Mouse (Mus musculus) neutrophil, adult 59 days (primary cell): Measurements from ENCODE around the gene Cox11. TPM values are rescaled to one million over a fixed set of nuclear protein-coding genes. Genes with fewer than 3 reads are reported as not detected.

ENCODE experiments used
- total RNA-seq, 2 experiments: library from RNA; stranded (reverse); gene quantifications; 1 replicate in 1 of 2; 2 replicates in 1 of 2; pipeline ENCODE4 v1.2.4; 2023

Cox11 gene
- total RNA-seq, result 1 to 10 TPM; 7.7 to 8.2 TPM

DNA sequence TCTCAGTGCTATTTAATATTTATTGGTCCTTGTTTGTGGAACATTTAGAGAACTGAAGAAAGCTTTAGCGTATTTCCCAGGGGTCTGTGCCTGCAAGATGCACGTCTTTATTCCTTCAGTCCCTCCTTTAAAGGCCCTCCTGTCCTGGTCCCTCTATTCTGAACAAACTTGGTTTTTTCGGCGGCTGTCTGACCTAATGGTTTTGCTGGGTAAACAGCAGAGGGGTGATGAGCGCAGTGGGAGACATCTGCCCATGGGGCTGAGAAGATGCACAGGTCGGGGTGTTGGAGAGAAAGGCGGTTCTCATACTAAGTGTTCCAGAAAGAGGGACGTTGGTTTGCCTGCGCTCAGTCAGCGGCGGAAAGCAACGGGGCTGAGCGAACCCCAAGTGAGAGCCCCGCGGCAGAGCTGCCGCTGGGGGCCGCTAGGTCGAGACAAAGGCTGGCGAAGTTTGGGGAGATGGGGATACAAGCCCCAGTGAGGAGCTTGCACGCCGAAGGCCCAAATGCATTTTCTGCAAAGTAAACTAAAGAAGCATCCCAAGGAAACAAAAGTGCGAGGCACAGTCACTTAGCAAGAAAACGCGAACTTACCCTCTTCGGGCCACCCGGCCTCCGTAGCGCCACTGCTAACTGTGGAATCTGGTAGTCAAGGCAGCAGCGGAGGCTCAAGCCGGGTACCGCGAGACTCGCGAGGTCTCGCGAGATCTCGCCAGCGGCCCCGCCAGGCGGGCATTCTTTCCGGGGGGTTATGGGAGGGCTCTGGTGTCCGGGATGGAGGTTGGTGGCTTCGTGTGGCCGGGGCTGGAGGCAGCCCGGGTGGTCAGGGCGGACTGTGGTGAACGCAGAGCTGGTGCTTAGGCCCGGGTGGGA lies at the start of gene Cox11, which contains the start of gene Stxbp4:
Cox11 (plus strand) TSS at position 734 of the 872 bp plus-strand sequence.
Stxbp4 (minus strand) TSS at position 645 of the 872 bp plus-strand sequence.

DNA sequence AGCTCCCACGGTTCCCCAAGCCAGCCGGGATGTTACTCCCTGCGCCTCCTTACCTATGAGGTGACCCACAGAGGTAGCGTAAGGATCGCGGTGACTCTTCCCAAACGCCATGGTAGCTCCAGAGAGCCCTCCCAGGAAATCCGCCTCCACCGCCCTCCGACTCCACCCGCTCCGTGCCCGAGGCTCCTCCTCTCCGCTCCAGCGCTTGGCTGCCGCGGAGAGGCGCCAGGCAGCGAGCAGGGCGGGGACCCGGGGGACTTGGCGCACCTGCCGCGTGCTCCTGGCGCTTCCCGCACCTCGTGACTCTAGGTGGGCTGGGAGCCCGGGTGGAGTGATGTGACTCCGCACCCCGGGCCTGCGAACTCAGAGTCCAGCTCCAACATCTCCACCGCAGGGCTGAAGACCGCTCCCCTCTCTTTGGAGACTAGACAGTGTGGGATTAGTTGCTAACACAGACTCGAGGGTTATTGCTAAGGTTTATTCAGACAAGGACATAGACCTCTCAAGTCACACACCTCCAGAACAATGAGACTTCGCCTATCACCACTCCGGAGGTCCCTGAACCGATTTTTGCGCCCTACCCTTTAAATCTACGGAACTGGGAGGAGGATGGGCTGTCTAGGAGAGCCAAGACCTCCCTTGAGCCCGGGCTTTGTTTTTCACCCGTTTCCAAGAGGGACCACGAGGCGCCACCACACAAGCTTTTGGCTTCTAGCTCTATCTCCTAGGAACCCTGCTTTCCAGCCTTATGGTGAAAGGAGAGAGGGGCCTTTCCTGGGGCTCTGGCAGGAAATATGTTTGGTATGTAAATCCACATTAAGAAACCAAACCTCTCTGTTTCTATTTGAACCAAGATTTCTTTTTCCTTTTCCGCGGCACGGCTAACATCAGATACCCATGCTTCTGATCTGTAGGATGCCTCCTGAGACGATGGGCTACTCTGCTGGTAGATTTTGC lies 49.8 kb downstream of the Cox11 start, which contains the start of gene Tom1l1:
Tom1l1 (minus strand) TSS at position 907 of the 957 bp plus-strand sequence.

Other genes starting within 250 kb of the Cox11 start
- 1 to 10 TPM; 1.2 to 4.0 TPM for gene Hlf, start 247.3 kb upstream of the Cox11 start, total RNA-seq
- 1 to 10 TPM; 1.2 to 2.1 TPM for gene Stxbp4, start 89 bp upstream of the Cox11 start, total RNA-seq
- 1 to 10 TPM; 2.7 to 4.5 TPM for gene Tom1l1, start 50.2 kb downstream of the Cox11 start, total RNA-seq